Mouse (Mus musculus): ENCODE data around the gene Gdap1l1.

DNA sequence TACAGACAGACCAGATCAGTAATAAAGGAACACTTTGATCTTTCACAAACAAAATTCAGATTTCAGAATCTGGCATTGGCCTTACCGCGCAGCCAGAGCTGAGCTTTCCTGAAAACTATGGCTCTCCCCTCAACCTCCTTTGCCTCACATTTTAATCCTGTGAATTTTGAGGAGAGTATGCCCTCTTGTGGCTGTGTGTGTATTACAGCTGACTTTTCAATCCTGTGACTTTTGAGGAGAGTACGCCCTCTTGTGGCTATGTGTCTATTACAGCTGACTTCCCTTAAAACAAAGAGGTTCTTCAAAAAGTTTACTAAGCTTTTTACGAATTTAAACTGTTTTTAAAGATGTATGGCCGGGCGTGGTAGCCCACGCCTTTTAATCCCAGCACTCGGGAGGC is 37.1 kb upstream of the Gdap1l1 start:
- TF ChIP-seq CTCF (IDR thresholded peaks at IDR 0.05; ENCODE audit: borderline replicate concordance, insufficient read depth, low read depth, low read length) (peak; percentile 58; the same call in 1 of the 2 replicates), POLR2A (IDR thresholded peaks at IDR 0.05; ENCODE audit: borderline replicate concordance, insufficient read depth, low read length) (no peak)
